Mouse (Mus musculus): ENCODE measurements around the gene Gpr75.

The Gpr75 gene

DNA sequence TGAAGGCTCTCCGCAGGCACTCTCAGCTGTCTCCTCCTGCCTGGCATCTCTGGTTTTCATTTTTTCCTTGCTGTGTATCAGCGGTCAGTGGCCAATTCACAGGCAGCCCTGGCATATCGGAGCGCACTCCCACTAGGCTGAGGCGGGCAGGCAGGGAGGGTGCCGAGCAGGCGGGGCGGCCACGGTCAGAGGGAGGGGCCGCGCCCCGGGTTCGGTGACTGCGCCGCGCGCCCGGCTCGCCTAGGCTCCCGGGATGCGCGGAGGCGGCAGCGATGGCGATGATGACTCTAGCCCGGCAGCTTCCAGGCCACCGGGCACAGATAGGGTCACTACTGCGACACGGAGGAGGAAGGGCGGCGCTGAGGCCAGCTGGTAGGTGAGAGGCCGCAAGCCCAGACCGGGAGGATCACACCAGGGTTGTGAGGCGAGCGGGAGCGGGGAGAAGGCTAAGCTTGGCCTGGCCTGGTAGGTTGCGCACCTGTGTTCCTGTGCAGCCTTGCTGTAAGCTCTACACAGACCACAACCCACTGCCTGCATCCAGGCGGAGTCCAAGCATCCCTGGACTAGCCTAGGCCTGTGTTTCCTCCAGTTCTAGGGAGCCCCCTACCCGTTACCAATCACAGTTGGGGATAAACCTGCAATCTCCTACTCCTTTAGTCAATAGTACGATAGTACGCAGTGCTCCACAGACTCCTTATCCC is at the start of gene Gpr75, which contains the start of gene Asb3:
Gene Gpr75 (plus strand): TSS at position 188 of the 701 bp plus-strand sequence.
Gene Asb3 (plus strand): TSS at position 246 of the 701 bp plus-strand sequence.
- no peak for DNase-seq (ENCODE audit: low read depth in 1 of 2, low spot score in 2 of 2)

DNA sequence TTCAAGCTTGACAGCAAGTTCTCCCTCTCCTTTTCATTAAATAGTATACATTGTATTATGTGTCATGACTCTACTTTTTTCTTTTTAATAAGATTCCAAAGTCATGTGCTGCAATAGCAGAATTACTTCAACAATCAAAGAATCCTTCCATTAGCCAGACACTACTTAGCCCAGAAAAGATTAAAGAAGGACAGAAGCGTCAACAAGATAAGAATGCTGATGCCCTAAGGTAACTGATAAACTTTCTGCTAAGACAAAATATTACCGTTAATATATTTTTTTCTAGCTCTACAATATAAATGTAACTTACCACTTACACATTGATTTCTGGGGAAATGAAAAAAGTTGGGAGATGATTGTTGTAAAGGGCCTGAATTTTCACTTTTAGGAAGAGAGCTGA is 46.4 kb upstream of the Gpr75 start:
- DNase-seq (ENCODE audit: low read depth in 1 of 2, low spot score in 2 of 2): no peak

DNA sequence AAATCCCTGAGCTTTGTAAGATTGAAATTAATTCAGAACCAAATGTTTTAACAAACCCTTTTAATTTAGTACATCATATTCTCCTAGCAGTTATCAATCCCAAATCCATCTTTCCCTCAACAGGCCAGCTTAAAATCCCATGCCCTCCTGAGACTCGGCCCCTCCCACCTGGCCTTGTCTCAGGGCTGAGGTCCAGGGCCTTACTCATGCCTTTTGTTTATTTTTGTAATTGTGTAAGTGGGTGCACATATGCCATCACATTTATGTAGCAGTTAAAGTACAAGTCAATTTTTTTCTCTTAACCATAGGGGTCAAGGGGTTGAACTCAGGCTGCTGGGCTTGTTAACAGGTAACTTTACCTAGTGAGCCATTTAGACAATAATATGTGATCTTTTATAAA is 40.8 kb upstream of the Gpr75 start:
- DNase-seq (ENCODE audit: low read depth in 1 of 2, low spot score in 2 of 2): no peak

DNA sequence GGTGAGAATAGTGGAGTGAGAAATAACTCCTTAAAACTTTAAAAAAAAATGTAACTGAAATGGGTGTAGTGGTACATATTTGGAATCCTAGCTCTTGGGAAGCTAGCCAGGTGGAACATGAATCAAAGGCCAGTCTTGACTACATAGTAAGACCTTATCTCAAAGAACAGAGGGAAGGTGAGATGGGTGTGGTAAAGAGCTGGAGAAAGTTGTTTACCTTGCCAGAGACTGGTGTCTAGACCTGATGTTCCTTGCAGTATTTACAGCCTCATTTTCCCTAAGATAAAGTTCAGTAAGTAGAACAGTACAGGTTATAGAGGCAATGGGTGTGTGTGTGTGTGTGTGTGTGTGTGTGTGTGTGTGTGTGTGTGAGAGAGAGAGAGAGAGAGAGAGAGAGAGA is 12.7 kb upstream of the Gpr75 start:
- no peak for DNase-seq (ENCODE audit: low read depth in 1 of 2, low spot score in 2 of 2)

DNA sequence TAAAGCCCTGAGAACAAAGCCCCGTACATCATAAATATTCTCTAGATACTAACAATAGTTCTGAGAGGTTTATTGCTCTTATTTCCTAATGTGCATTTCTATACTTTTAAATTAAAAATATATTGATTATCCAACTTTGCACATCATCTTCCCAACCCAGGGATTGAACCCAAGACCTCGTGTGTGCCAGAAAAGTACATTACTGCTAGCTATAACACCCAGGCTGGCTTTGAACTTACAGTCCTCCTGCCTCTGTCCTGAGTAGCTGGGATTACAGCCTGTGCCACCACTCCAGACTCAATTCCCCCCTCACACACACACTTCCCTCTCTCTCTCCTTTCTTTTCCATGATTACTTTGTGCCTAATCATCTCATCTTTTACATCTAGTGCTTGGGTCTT is 3.0 kb downstream of the Gpr75 start:
- no peak for DNase-seq (ENCODE audit: low read depth in 1 of 2, low spot score in 2 of 2)

DNA sequence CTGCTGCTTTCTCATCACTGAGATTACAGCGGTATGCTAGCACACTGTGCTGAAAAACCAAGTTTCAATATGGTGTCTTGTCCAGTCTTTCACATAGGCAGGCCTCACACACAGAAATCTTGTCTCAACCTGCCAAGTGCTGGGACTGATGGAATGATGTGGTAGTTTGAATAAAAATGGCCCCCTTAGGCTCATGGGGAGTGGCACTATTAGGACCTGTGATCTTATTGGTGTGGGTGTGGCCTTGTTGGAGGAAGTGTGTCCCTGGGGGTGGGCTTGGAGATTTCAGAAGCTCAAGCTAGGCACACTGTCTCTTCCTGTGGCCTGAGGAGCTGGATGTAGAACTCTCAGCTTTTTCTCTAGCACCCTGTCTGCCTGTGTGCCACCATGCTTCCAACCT is 11.0 kb downstream of the Gpr75 start:
- no peak for DNase-seq (ENCODE audit: low read depth in 1 of 2, low spot score in 2 of 2)

DNA sequence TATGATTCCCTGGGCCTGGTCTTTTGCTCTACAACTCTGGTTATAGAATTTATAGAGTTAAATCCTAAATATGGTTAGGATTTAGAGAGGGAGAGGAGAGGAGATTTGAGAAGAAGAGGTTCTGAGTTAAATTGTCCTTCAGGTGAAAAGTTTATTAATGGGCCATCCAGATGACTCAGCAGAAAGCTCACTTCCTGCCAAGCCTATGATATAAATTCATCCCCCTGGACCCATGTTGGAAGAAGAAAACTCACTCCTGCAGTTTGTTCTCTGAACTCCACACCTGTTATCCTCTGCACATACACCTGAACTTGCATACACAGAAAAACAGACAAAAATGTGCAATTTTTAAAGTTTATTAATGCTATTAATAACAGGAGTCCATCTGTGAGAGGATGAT is 14.2 kb downstream of the Gpr75 start:
- no peak for DNase-seq (ENCODE audit: low read depth in 1 of 2, low spot score in 2 of 2)

DNA sequence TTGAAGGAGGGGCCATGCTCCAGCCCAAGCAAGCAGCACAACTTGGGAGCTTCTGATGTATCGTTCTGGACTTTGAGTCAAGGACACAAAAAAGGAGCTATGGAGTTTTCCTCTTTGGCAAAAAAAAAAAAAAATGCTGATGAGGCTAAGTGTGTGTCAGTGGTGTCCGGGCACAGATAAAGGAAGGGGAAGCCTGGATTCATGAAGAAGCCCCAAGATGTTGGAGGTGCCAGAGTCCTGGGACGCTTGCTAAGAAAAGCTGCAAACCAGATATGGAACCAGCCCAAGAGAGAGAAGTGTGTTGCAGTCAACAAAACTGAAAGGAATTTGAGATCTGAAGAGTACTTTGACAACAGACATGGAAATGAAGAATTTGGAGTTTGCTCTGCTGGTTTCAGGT is 27.2 kb downstream of the Gpr75 start:
- DNase-seq (ENCODE audit: low read depth in 1 of 2, low spot score in 2 of 2): no peak

DNA sequence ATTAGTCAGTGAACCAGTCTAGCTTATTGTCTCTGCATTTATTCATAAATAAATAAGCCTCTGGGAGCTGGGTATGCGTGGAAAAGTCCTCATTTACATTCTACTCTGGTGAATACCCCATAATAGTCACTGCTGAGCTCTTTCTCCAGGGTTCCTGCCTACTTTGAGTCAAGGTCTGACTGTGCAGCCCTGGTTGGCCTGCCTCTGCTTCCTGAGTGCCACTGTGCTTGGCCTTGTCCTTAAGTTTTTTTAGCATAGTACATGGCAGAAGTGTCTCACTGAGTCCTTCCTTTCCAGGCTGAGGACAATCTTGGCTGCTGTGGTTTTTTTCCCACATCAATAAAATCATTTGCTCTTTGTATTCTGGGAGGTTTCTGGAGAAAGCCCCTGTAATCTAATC is 35.5 kb downstream of the Gpr75 start:
- no peak for DNase-seq (ENCODE audit: low read depth in 1 of 2, low spot score in 2 of 2)

DNA sequence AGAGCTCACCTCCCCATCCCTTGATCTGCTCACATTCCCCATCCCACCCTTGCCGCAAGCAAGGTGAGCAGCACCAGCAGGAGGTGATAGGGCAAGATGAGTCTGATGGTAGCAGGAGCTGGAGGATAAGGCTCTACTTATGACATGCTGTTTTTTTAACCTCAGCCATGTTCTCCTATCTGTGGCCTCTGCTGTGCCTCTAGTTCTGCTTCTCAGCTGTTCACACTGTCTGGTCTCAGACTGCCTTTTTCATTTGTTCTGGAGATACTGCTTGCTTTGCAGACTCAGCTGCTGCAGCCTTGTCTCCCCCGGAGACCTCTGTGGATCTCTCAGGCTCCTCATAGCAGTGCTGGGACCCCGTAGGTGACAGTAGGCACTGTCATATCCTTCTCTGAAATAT is 38.1 kb downstream of the Gpr75 start:
- no peak for DNase-seq (ENCODE audit: low read depth in 1 of 2, low spot score in 2 of 2)

DNA sequence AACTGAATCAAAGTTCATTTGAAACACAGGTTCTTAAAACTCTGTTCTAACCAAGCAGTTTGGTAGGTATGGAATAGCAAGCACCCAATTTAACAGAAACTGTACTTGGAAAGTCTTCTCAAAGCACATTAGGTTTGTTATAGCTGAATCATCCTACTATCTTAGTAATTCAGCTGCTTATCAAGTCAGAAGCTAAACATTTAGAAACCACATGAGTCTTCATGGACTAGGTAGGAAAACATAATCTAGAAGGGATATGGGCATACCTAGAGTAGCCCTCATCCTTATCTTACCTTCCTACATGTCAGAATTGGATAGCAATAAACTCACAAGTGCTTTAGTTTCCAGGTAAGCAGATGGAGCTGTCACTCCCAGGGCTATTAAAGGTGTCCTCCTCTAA is 42.9 kb downstream of the Gpr75 start:
- no peak for DNase-seq (ENCODE audit: low read depth in 1 of 2, low spot score in 2 of 2)

DNA sequence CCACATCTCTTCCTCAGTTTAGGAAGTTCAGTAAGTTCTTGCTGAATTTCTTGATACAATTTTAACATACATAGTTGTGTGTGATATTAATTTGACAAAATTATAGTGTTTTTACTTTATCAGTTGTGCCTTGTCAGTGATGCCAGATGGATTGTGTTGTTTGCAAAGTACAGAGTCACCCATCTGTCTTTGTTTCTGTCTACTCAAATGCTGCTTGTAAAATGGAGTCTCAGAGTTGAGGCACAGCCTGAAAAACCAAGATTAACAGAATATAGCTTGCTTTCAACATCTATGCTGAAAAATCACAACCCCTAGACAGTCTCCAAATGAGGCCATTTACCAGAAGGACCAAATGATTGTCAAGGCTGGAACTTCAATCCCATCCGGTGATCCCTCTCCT is 43.3 kb downstream of the Gpr75 start:
- no peak for DNase-seq (ENCODE audit: low read depth in 1 of 2, low spot score in 2 of 2)
